Mouse (Mus musculus) stomach, postnatal 0 days (tissue): ENCODE measurements around the gene Qrfp. TPM values are rescaled to one million over a fixed set of nuclear protein-coding genes. Genes with fewer than 3 reads are reported as not detected.

Source experiments
- ATAC-seq: fragments of 200-750 bp; cut with Nextera tagmentation; 2 replicates; pipeline ENCODE4 v1.8.0; 2017; ENCODE audit not compliant: low FRiP score, low TSS enrichment
- DNase-seq: peaks from one replicate; pipeline ENCODE4 v3.0.0-alpha.2; 2016; ENCODE audit warnings: low spot score
- H3K27ac ChIP-seq: fragments of 300-500 bp; sonication (generic); replicated peaks from 2 replicates; pipeline ENCODE4 v1.5.1; 2014; ENCODE audit warnings: mild to moderate bottlenecking, control low read depth
- H3K27me3 ChIP-seq: fragments of 300-500 bp; sonication (generic); 2 replicates; pipeline ENCODE4 v1.6.1; 2014; ENCODE audit warnings: low read length; ENCODE audit not compliant: control insufficient read depth, insufficient read depth
- H3K36me3 ChIP-seq: fragments of 300-500 bp; sonication (generic); 2 replicates; pipeline ENCODE4 v1.6.1; 2014; ENCODE audit warnings: low read length, mixed read lengths; ENCODE audit not compliant: control insufficient read depth, insufficient read depth
- H3K4me1 ChIP-seq: fragments of 300-500 bp; sonication (generic); replicated peaks from 2 replicates; pipeline ENCODE4 v1.6.1; 2014; ENCODE audit warnings: antibody characterized with exemption; ENCODE audit not compliant: control insufficient read depth, insufficient read depth
- H3K4me2 ChIP-seq: fragments of 300-500 bp; sonication (generic); replicated peaks from 2 replicates; pipeline ENCODE4 v1.6.1; 2014; ENCODE audit warnings: low read depth, mild to moderate bottlenecking, control low read depth, moderate library complexity
- H3K4me3 ChIP-seq: fragments of 300-500 bp; sonication (generic); 2 replicates; pipeline ENCODE4 v1.5.1; 2014; ENCODE audit warnings: low read depth, low read length, control low read depth
- H3K9ac ChIP-seq: fragments of 300-500 bp; sonication (generic); 2 replicates; pipeline ENCODE4 v1.6.1; 2014; ENCODE audit warnings: mild to moderate bottlenecking, low read length, control low read depth, mixed read lengths
- H3K9me3 ChIP-seq: fragments of 300-500 bp; sonication (generic); 2 replicates; pipeline ENCODE4 v1.6.1; 2016; ENCODE audit warnings: low read length; ENCODE audit not compliant: control insufficient read depth
- CTCF ChIP-seq: IDR thresholded peaks from 2 replicates; pipeline ENCODE4 v1.5.1; 2016; ENCODE audit warnings: antibody characterized with exemption, low read depth, mild to moderate bottlenecking, moderate library complexity
- EP300 ChIP-seq: optimal IDR thresholded peaks from 2 replicates; pipeline ENCODE3; 2016; ENCODE audit warnings: antibody characterized with exemption
- WGBS: fragments of 180-500 bp; shearing (Covaris S2); extraction: QIAGEN DNeasy Blood & Tissue Kit; methylation state at CpG from one replicate; pipeline ENCODE4 v1.1.7; 2014; 5-methylcytosine and 5-hydroxymethylcytosine counted together
- polyA plus RNA-seq: library from polyadenylated mRNA; unstranded; fragments of >200 nt; fragmentation: Nextera tagmentation; extraction: Ambion mirVana; gene quantifications from 2 replicates; pipeline ENCODE4 v1.2.1, GENCODE M21; 2015

Gene Qrfp
- polyA plus RNA-seq, 1 experiment from 2014 or later, result 0.08 TPM

- no peaks in the 10 kb centered on the region; the same call in 1 of the 2 replicates for H3K4me1 ChIP-seq
- no peak overlapping the region for H3K4me3 ChIP-seq
- H3K9me3 ChIP-seq, result no peaks in the 10 kb centered on the region
- 88% methylated on average over 10 of the region's 15 CpGs for WGBS
- no peak overlapping the region for H3K4me2 ChIP-seq
- no peak overlapping the region for H3K27ac ChIP-seq
- no peaks in the 10 kb centered on the region for H3K27me3 ChIP-seq
- no peaks in the 10 kb centered on the region for H3K36me3 ChIP-seq
- H3K9ac ChIP-seq, result no peak overlapping the region
- TF ChIP-seq EP300 (no peak), CTCF (peak; percentile 69)
- no peak for ATAC-seq
- DNase-seq, result peak; percentile 50
Measured at GRCm38 (mm10) chr2:31823933-31824730, 13.8 kb upstream of the Qrfp start.

- Histone ChIP-seq H3K9ac (no peak overlapping the region), H3K4me3 (peak overlapping the region; percentile 12; the same call in 1 of the 2 replicates), H3K27me3 (no peaks in the 10 kb centered on the region), H3K4me2 (peak overlapping the region; percentile 29; the same call in 1 of the 2 replicates), H3K9me3 (no peaks in the 10 kb centered on the region), H3K36me3 (no peaks in the 10 kb centered on the region), H3K4me1 (no peaks in the 10 kb centered on the region; the same call in 1 of the 2 replicates), H3K27ac (no peak overlapping the region)
- ATAC-seq (no peak), DNase-seq (no peak)
- WGBS, result 15% methylated on average over 39 of the region's 39 CpGs
- no peak for TF ChIP-seq CTCF
- no peak for TF ChIP-seq EP300
Measured at GRCm38 (mm10) chr2:31822524-31823371, 12.4 kb upstream of the Qrfp start.

GRCm38 (mm10) chr2:31815367-31815766, 5.0 kb upstream of the Qrfp start:
- Histone ChIP-seq H3K27ac (no peak overlapping the region), H3K27me3 (no peaks in the 10 kb centered on the region), H3K4me1 (no peaks in the 10 kb centered on the region), H3K9me3 (no peaks in the 10 kb centered on the region), H3K9ac (no peak overlapping the region), H3K36me3 (no peaks in the 10 kb centered on the region), H3K4me3 (no peak overlapping the region), H3K4me2 (no peak overlapping the region)
- WGBS, result 22% methylated on average over 5 of the region's 5 CpGs
- DNase-seq, result peak; percentile 62
- 0 out of 2 replicates have a peak, but pooled peaks have one; percentile 32 for ATAC-seq
- TF ChIP-seq EP300 (no peak), CTCF (peak; percentile 85)

- Histone ChIP-seq H3K27ac (no peak overlapping the region), H3K36me3 (no peaks in the 10 kb centered on the region), H3K9me3 (no peaks in the 10 kb centered on the region), H3K4me3 (no peak overlapping the region), H3K4me2 (no peak overlapping the region), H3K4me1 (no peaks in the 10 kb centered on the region), H3K27me3 (no peaks in the 10 kb centered on the region), H3K9ac (no peak overlapping the region)
- DNase-seq (no peak), ATAC-seq (no peak)
- 68% methylated on average over 7 of the region's 7 CpGs for WGBS
- TF ChIP-seq CTCF (no peak), EP300 (no peak)
Measured at GRCm38 (mm10) chr2:31814699-31815098, 4.3 kb upstream of the Qrfp start.

GRCm38 (mm10) chr2:31813641-31814040, 3.3 kb upstream of the Qrfp start:
- Histone ChIP-seq H3K4me3 (no peak overlapping the region), H3K27me3 (no peaks in the 10 kb centered on the region), H3K36me3 (no peaks in the 10 kb centered on the region), H3K9me3 (no peaks in the 10 kb centered on the region), H3K9ac (no peak overlapping the region), H3K27ac (no peak overlapping the region), H3K4me2 (no peak overlapping the region), H3K4me1 (no peaks in the 10 kb centered on the region)
- no peak for TF ChIP-seq EP300
- TF ChIP-seq CTCF, result no peak
- ATAC-seq, result no peak
- WGBS, result 79% methylated on average over 4 of the region's 4 CpGs
- DNase-seq, result no peak
